Mouse (Mus musculus): ENCODE results near the gene Olfr1128. TPM values are rescaled to one million over a fixed set of nuclear protein-coding genes. Genes with fewer than 3 reads are reported as not detected.
"Not testable (repeated sequence)": the region's sequence is repeated elsewhere in the genome, so short reads cannot be mapped to it uniquely, and the experiment has no call there.

Gene Olfr1128
- polyA plus RNA-seq (2015; fragmentation: Nextera tagmentation; extraction: Ambion mirVana): not detected in 2 replicates

- Histone ChIP-seq H3K36me3 (no peaks in the 10 kb centered on the region), H3K9me3 (no peaks in the 10 kb centered on the region), H3K27me3 (no peaks in the 10 kb centered on the region), H3K9ac (no peak within 1 kb of the TSS), H3K4me1 (no peaks in the 10 kb centered on the region), H3K27ac (no peak within 1 kb of the TSS), H3K4me2 (replicated peaks) (no peak within 1 kb of the TSS), H3K4me3 (no peak within 1 kb of the TSS)
- 88% methylated on average over 1 of the region's 1 CpGs for WGBS
- no peak for ATAC-seq (ENCODE audit: low FRiP score, low read depth)
Measured at GRCm38 (mm10) chr2:87545442-87545841, at the start of gene Olfr1128. Gene Olfr1128, minus strand, starts transcription at chr2:87545542.

- H3K4me2 ChIP-seq (replicated peaks); H3K27ac ChIP-seq; H3K9ac ChIP-seq; H3K36me3 ChIP-seq; ATAC-seq (ENCODE audit: low FRiP score, low read depth); H3K4me3 ChIP-seq; H3K9me3 ChIP-seq; H3K4me1 ChIP-seq; H3K27me3 ChIP-seq: not testable (repeated sequence)
- WGBS: 67% methylated on average over 1 of the region's 1 CpGs
Measured at GRCm38 (mm10) chr2:87573602-87574001, 28.3 kb upstream of the Olfr1128 start, which contains the start of gene Olfr1129. Gene Olfr1129, plus strand, starts transcription at chr2:87573902.

GRCm38 (mm10) chr2:87534826-87535225 is 10.5 kb downstream of the Olfr1128 start:
- H3K4me2 ChIP-seq (replicated peaks): no peak overlapping the region
- H3K36me3 ChIP-seq: no peaks in the 10 kb centered on the region
- H3K4me3 ChIP-seq: no peak overlapping the region
- no peak overlapping the region for H3K9ac ChIP-seq
- no peak overlapping the region for H3K27ac ChIP-seq
- 67% methylated on average over 2 of the region's 2 CpGs for WGBS
- no peaks in the 10 kb centered on the region for H3K4me1 ChIP-seq
- no peak for ATAC-seq (ENCODE audit: low FRiP score, low read depth)
- no peaks in the 10 kb centered on the region for H3K9me3 ChIP-seq
- H3K27me3 ChIP-seq: no peaks in the 10 kb centered on the region

GRCm38 (mm10) chr2:87531496-87531895 is 13.8 kb downstream of the Olfr1128 start, which contains the start of gene Olfr153:
Gene Olfr153, plus strand, starts transcription at chr2:87531796.
- Histone ChIP-seq H3K36me3 (no peaks in the 10 kb centered on the region), H3K27ac (no peak within 1 kb of the TSS), H3K4me1 (no peaks in the 10 kb centered on the region), H3K9me3 (no peaks in the 10 kb centered on the region), H3K4me3 (no peak within 1 kb of the TSS), H3K9ac (no peak within 1 kb of the TSS), H3K27me3 (no peaks in the 10 kb centered on the region), H3K4me2 (replicated peaks) (no peak within 1 kb of the TSS)
- ATAC-seq (ENCODE audit: low FRiP score, low read depth): no peak

GRCm38 (mm10) chr2:87525899-87526616 is 19.3 kb downstream of the Olfr1128 start:
- H3K4me3 ChIP-seq: peak overlapping the region; percentile 20; the same call in 1 of the 2 replicates
- ATAC-seq (ENCODE audit: low FRiP score, low read depth); H3K9ac ChIP-seq: not testable (repeated sequence)

DNA sequence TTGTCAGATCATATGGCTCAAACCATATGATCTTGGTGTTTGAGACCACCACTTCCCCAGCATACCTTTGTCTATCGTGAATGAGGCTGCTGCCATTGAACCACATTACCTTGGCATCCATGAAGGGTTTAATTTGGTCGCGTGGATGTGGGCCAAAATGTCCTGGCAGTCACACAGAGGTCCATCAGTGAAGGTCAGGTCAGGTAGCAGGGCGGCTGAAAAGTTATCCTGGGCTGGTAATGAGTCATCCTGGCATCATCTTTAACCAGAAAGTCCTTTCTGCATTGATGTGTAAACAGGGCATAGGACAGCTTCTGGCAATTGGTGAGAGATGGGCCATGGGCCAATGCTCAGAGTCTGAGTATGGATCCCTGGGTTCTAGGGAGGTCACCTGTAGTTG is 24.7 kb downstream of the Olfr1128 start:
- no peaks in the 10 kb centered on the region for H3K27me3 ChIP-seq
- 87% methylated on average over 4 of the region's 4 CpGs for WGBS
- H3K9me3 ChIP-seq: no peaks in the 10 kb centered on the region
- no peak overlapping the region for H3K4me3 ChIP-seq
- H3K4me2 ChIP-seq (replicated peaks): no peak overlapping the region
- H3K36me3 ChIP-seq: no peaks in the 10 kb centered on the region
- no peak overlapping the region for H3K27ac ChIP-seq
- no peaks in the 10 kb centered on the region for H3K4me1 ChIP-seq
- no peak overlapping the region for H3K9ac ChIP-seq
- ATAC-seq (ENCODE audit: low FRiP score, low read depth): no peak

More at GRCm38 (mm10) chr2:87525899-87526616, 19.3 kb downstream of the Olfr1128 start:
- not testable (repeated sequence) for H3K9me3 ChIP-seq, H3K27ac ChIP-seq, H3K27me3 ChIP-seq, H3K36me3 ChIP-seq, H3K4me1 ChIP-seq
- WGBS: 38% methylated on average over 39 of the region's 39 CpGs
- H3K4me2 ChIP-seq (replicated peaks): peak overlapping the region; percentile 45

- Histone ChIP-seq H3K9ac (no peak overlapping the region), H3K4me2 (replicated peaks) (no peak overlapping the region), H3K9me3 (no peaks in the 10 kb centered on the region), H3K36me3 (no peaks in the 10 kb centered on the region), H3K27ac (no peak overlapping the region), H3K4me3 (no peak overlapping the region), H3K4me1 (no peaks in the 10 kb centered on the region), H3K27me3 (no peaks in the 10 kb centered on the region)
- 85% methylated on average over 3 of the region's 3 CpGs for WGBS
- ATAC-seq (ENCODE audit: low FRiP score, low read depth): no peak
Measured at GRCm38 (mm10) chr2:87516581-87516980, 28.8 kb downstream of the Olfr1128 start.

DNA sequence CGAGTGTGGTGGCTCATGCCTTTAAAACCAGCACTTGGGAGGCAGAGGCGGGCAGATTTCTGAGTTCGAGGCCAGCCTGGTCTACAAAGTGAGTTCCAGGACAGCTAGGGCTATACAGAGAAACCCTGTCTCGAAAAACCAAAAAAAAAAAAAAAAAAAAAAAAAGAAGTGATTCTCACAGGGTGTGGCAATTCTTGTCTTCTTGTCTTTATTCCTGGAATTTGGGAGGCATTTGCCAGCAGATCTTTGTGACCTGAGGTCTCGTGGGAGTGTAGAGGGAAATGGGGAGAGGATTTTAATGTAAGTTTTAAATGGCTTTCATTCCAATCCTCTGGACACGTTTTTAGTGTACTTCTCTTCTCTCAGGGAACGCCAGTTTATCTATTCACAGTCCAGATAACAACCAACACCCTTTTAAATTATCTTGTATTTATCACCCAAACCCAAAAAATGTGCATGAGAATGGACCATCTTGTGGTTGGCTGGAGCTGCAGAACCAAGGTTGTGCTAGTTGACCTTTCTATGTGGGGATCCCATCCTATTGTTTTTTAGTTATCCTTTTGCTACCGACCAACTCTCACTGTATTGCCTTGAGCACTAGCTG is 29.8 kb downstream of the Olfr1128 start:
- Histone ChIP-seq H3K4me3 (no peak overlapping the region), H3K4me2 (replicated peaks) (no peak overlapping the region), H3K9ac (no peak overlapping the region), H3K4me1 (no peaks in the 10 kb centered on the region), H3K27me3 (no peaks in the 10 kb centered on the region), H3K27ac (no peak overlapping the region), H3K9me3 (no peaks in the 10 kb centered on the region), H3K36me3 (no peaks in the 10 kb centered on the region)
- ATAC-seq (ENCODE audit: low FRiP score, low read depth): no peak
- WGBS: 77% methylated on average over 8 of the region's 8 CpGs

DNA sequence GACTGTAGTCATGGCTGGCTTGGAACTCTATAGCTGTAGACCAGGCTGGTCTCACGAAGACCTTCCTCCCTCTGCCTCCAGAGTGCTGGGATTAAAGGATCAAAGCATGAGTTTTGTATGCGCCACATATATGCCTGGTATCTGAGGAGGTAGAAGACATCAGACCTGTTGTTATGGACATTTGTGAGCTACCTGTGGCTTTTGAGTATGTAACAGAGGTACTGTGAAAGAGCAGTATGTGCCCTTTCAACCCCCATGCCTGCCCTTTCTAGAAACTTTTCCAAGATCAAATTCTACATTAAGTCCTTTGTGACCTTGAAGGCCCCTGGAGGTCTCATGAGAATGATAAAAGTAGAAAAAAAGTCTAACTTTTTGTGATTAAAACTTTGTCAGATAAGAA is 30.3 kb downstream of the Olfr1128 start:
- no peak for ATAC-seq (ENCODE audit: low FRiP score, low read depth)
- 91% methylated on average over 2 of the region's 2 CpGs for WGBS
- H3K4me2 ChIP-seq (replicated peaks): no peak overlapping the region
- no peaks in the 10 kb centered on the region for H3K27me3 ChIP-seq
- no peaks in the 10 kb centered on the region for H3K36me3 ChIP-seq
- H3K9ac ChIP-seq: no peak overlapping the region
- H3K27ac ChIP-seq: no peak overlapping the region
- H3K4me1 ChIP-seq: no peaks in the 10 kb centered on the region
- no peaks in the 10 kb centered on the region for H3K9me3 ChIP-seq
- H3K4me3 ChIP-seq: no peak overlapping the region

- Histone ChIP-seq H3K9me3 (no peaks in the 10 kb centered on the region), H3K36me3 (no peaks in the 10 kb centered on the region), H3K27ac (no peak within 1 kb of the TSS), H3K27me3 (no peaks in the 10 kb centered on the region), H3K4me1 (no peaks in the 10 kb centered on the region), H3K9ac (no peak within 1 kb of the TSS), H3K4me3 (no peak within 1 kb of the TSS), H3K4me2 (replicated peaks) (no peak within 1 kb of the TSS)
- ATAC-seq (ENCODE audit: low FRiP score, low read depth): no peak
- whole genome bisulfite sequencing: 88% methylated on average over 6 of the region's 6 CpGs
Measured at GRCm38 (mm10) chr2:87506265-87506664, 39.1 kb downstream of the Olfr1128 start, which contains the start of gene Pramel6. Gene Pramel6, plus strand, starts transcription at chr2:87506565.

- not testable (repeated sequence) for H3K4me3 ChIP-seq; H3K4me2 ChIP-seq (replicated peaks); ATAC-seq (ENCODE audit: low FRiP score, low read depth); H3K36me3 ChIP-seq; H3K4me1 ChIP-seq; H3K27ac ChIP-seq; H3K9ac ChIP-seq; H3K27me3 ChIP-seq; H3K9me3 ChIP-seq
- WGBS: 97% methylated on average over 3 of the region's 5 CpGs
Measured at GRCm38 (mm10) chr2:87496993-87497392, 48.3 kb downstream of the Olfr1128 start, which contains the start of gene Pramel7. Gene Pramel7, minus strand, starts transcription at chr2:87497093.

All from limb, embryonic 13.5 days (tissue).